Mouse (Mus musculus) kidney, embryonic 14.5 days (tissue): Measurements from ENCODE around the gene Gm15114. TPM values are rescaled to one million over a fixed set of nuclear protein-coding genes. Genes with fewer than 3 reads are reported as not detected.
"Not testable (repeated sequence)": the region's sequence is repeated elsewhere in the genome, so short reads cannot be mapped to it uniquely, and the experiment has no call there.

Source experiments
- ATAC-seq: fragments of 200-750 bp; cut with Nextera tagmentation; 2 replicates; pipeline ENCODE4 v1.8.0; 2017; ENCODE audit warnings: moderate number of reproducible peaks, mild to moderate bottlenecking, moderate TSS enrichment, moderate library complexity; ENCODE audit not compliant: low FRiP score, low TSS enrichment
- H3K27ac ChIP-seq: fragments of 300-500 bp; sonication (generic); 2 replicates; pipeline ENCODE4 v1.5.1; 2014; ENCODE audit warnings: low read depth, mild to moderate bottlenecking, low read length, moderate library complexity, mixed read lengths
- H3K27me3 ChIP-seq: fragments of 300-500 bp; sonication (generic); 2 replicates; pipeline ENCODE4 v1.6.1; 2014; ENCODE audit warnings: mild to moderate bottlenecking, low read length; ENCODE audit not compliant: control insufficient read depth, insufficient read depth
- H3K36me3 ChIP-seq: fragments of 300-500 bp; sonication (generic); 2 replicates; pipeline ENCODE4 v1.6.1; 2014; ENCODE audit warnings: low read length, mixed read lengths; ENCODE audit not compliant: control insufficient read depth, insufficient read depth
- H3K4me1 ChIP-seq: fragments of 300-500 bp; sonication (generic); 2 replicates; pipeline ENCODE4 v1.6.1; 2014; ENCODE audit warnings: low read length, mixed read lengths; ENCODE audit not compliant: control insufficient read depth, insufficient read depth
- H3K4me2 ChIP-seq: fragments of 300-500 bp; sonication (generic); replicated peaks from 2 replicates; pipeline ENCODE4 v1.6.1; 2014; ENCODE audit warnings: low read depth, mild to moderate bottlenecking, low read length
- H3K4me3 ChIP-seq: fragments of 300-500 bp; sonication (generic); 2 replicates; pipeline ENCODE4 v1.5.1; 2014; ENCODE audit warnings: mild to moderate bottlenecking, low read length
- H3K9ac ChIP-seq: fragments of 300-500 bp; sonication (generic); 2 replicates; pipeline ENCODE4 v1.6.1; 2014; ENCODE audit warnings: low read depth, mild to moderate bottlenecking, low read length, moderate library complexity
- H3K9me3 ChIP-seq: fragments of 300-500 bp; sonication (generic); 2 replicates; pipeline ENCODE4 v1.6.1; 2016; ENCODE audit warnings: low read length; ENCODE audit not compliant: control insufficient read depth
- WGBS: fragments of 180-500 bp; shearing (Covaris S2); extraction: QIAGEN DNeasy Blood & Tissue Kit; methylation state at CpG from one replicate; pipeline ENCODE4 v1.1.7; 2014; 5-methylcytosine and 5-hydroxymethylcytosine counted together
- polyA plus RNA-seq: library from polyadenylated mRNA; unstranded; fragments of >200 nt; fragmentation: Nextera tagmentation; extraction: Ambion mirVana; gene quantifications from 2 replicates; pipeline ENCODE4 v1.2.1, GENCODE M21; 2014

Gm15114 gene
- polyA plus RNA-seq = not detected in 2 replicates

DNA sequence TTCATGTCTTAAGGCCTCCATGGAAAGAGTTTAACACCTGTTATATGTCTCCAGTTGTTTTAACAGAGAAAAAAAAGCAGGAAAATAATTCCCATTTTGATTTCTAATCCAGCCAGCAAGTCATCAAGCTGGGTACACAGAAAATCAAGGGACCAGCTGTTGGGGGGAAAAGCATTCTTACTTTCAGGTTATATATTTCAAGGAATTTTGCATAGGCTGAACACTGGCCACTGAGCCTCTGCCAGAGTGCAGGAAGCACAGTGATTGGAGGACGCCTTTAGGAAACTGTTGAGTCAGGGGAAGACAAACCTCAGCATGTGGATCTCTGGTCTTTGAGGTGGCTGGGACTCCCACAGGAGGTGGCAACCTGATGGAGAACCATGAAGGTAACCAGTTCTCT is at the start of gene Gm15114:
Gene Gm15114 (plus strand): TSS at position 301 of the 400 bp plus-strand sequence.
- H3K4me2 ChIP-seq, H3K9ac ChIP-seq: not testable (repeated sequence)

More for the DNA sequence above, at the start of gene Gm15114:
- not testable (repeated sequence) for H3K27me3 ChIP-seq, H3K4me3 ChIP-seq, H3K9me3 ChIP-seq, H3K36me3 ChIP-seq, ATAC-seq, H3K27ac ChIP-seq, H3K4me1 ChIP-seq
- no CpG with 5 or more reads among the region's 1 CpGs for WGBS

Other genes with a start within 250 kb of the Gm15114 start
- gene Gm8334, start 126.2 kb downstream of the Gm15114 start, polyA plus RNA-seq = not detected in 2 replicates
- not detected in 2 replicates for gene Gm15127, start 174.6 kb downstream of the Gm15114 start, polyA plus RNA-seq